Mouse (Mus musculus) forebrain, embryonic 11.5 days (tissue): Measurements from ENCODE around the gene Hist1h3e. TPM values are rescaled to one million over a fixed set of nuclear protein-coding genes. Genes with fewer than 3 reads are reported as not detected.
"Not testable (repeated sequence)": the region's sequence is repeated elsewhere in the genome, so short reads cannot be mapped to it uniquely, and the experiment has no call there.

ENCODE experiments used
- ATAC-seq: fragments of 200-750 bp; cut with Nextera tagmentation; replicated peaks from 2 replicates; pipeline ENCODE4 v1.8.0; 2017; ENCODE audit warnings: moderate TSS enrichment; ENCODE audit not compliant: low FRiP score
- DNase-seq: peaks from one replicate; pipeline ENCODE4 v3.0.0-alpha.2; 2017; ENCODE audit warnings: low spot score
- H3K27ac ChIP-seq: fragments of 300-500 bp; sonication (generic); 2 replicates; pipeline ENCODE4 v1.5.1; 2014; ENCODE audit warnings: low read depth, low read length
- H3K27me3 ChIP-seq: fragments of 300-500 bp; sonication (generic); 2 replicates; pipeline ENCODE4 v1.6.1; 2014; ENCODE audit warnings: mild to moderate bottlenecking, low read length, mixed read lengths; ENCODE audit not compliant: control insufficient read depth, insufficient read depth
- H3K36me3 ChIP-seq: fragments of 300-500 bp; sonication (generic); 2 replicates; pipeline ENCODE4 v1.6.1; 2014; ENCODE audit warnings: mild to moderate bottlenecking, low read length, moderate library complexity, mixed read lengths; ENCODE audit not compliant: control insufficient read depth, insufficient read depth
- H3K4me1 ChIP-seq: fragments of 300-500 bp; sonication (generic); replicated peaks from 2 replicates; pipeline ENCODE4 v1.6.1; 2014; ENCODE audit warnings: low read length, mixed read lengths; ENCODE audit not compliant: control insufficient read depth, insufficient read depth
- H3K4me2 ChIP-seq: fragments of 300-500 bp; sonication (generic); 2 replicates; pipeline ENCODE4 v1.6.1; 2014; ENCODE audit warnings: low read depth, mild to moderate bottlenecking, low read length, moderate library complexity, mixed read lengths; ENCODE audit not compliant: severe bottlenecking
- H3K4me3 ChIP-seq: fragments of 300-500 bp; sonication (generic); 2 replicates; pipeline ENCODE4 v1.5.1; 2014; ENCODE audit warnings: low read depth, low read length
- H3K9ac ChIP-seq: fragments of 300-500 bp; sonication (generic); 2 replicates; pipeline ENCODE4 v1.6.1; 2014; ENCODE audit warnings: low read length
- H3K9me3 ChIP-seq: fragments of 300-500 bp; sonication (generic); 2 replicates; pipeline ENCODE4 v1.6.1; 2016; ENCODE audit warnings: low read length, mixed read lengths; ENCODE audit not compliant: control insufficient read depth
- WGBS: fragments of 180-500 bp; shearing (Covaris S2); extraction: QIAGEN DNeasy Blood & Tissue Kit; methylation state at CpG from one replicate; pipeline ENCODE4 v1.1.7; 2014; 5-methylcytosine and 5-hydroxymethylcytosine counted together
- polyA plus RNA-seq: library from polyadenylated mRNA; unstranded; fragments of >200 nt; fragmentation: Nextera tagmentation; extraction: Ambion mirVana; gene quantifications from 2 replicates; pipeline ENCODE4 v1.2.1, GENCODE M21; 2014

Gene Hist1h3e
- polyA plus RNA-seq, 1 experiment from 2014 or later: 10.4 TPM

- no peak for DNase-seq
- WGBS: 47% methylated on average over 2 of the region's 2 CpGs
- H3K9ac ChIP-seq: peak overlapping the region; percentile 72
Measured at GRCm38 (mm10) chr13:23572218-23573033, 10.3 kb upstream of the Hist1h3e start.

GRCm38 (mm10) chr13:23571504-23572217, 9.5 kb upstream of the Hist1h3e start:
- H3K4me1 ChIP-seq, H3K9me3 ChIP-seq, DNase-seq, ATAC-seq, H3K27me3 ChIP-seq, H3K36me3 ChIP-seq: not testable (repeated sequence)
- peak overlapping the region; percentile 45 for H3K4me3 ChIP-seq
- WGBS: under 1% methylated on average over 9 of the region's 34 CpGs
- peak overlapping the region; percentile 96 for H3K27ac ChIP-seq
- peak overlapping the region; percentile 66 for H3K4me2 ChIP-seq
- peak overlapping the region; percentile 72 for H3K9ac ChIP-seq

More at GRCm38 (mm10) chr13:23572218-23573033, 10.3 kb upstream of the Hist1h3e start:
- Histone ChIP-seq H3K9me3 (no peaks in the 10 kb centered on the region), H3K36me3 (no peaks in the 10 kb centered on the region), H3K27ac (peak overlapping the region; percentile 96), H3K27me3 (no peaks in the 10 kb centered on the region), H3K4me1 (peaks cover 7% of the 10 kb centered on the region; the same call in 1 of the 2 replicates), H3K4me2 (peak overlapping the region; percentile 66), H3K4me3 (peak overlapping the region; percentile 45)
- ATAC-seq: no peak

- no peaks in the 10 kb centered on the region for H3K27me3 ChIP-seq
- WGBS: 0% methylated on average over 18 of the region's 18 CpGs
- H3K9me3 ChIP-seq: no peaks in the 10 kb centered on the region
- H3K4me3 ChIP-seq: peak within 1 kb of the TSS; percentile 45
- DNase-seq: peak; percentile 83
- no peaks in the 10 kb centered on the region for H3K36me3 ChIP-seq
- peak; percentile 89 for ATAC-seq
- H3K9ac ChIP-seq: peak within 1 kb of the TSS; percentile 72
- H3K4me1 ChIP-seq: peaks cover 7% of the 10 kb centered on the region; the same call in 1 of the 2 replicates
- peak within 1 kb of the TSS; percentile 96 for H3K27ac ChIP-seq
- H3K4me2 ChIP-seq: peak within 1 kb of the TSS; percentile 66
Measured at GRCm38 (mm10) chr13:23571022-23571503, 8.9 kb upstream of the Hist1h3e start, which contains the start of the genes Hist1h2ae and Hist1h2bg. Gene Hist1h2ae, minus strand, starts transcription at chr13:23571220. Gene Hist1h2bg, plus strand, starts transcription at chr13:23571396.

- not testable (repeated sequence) for H3K9me3 ChIP-seq, H3K4me1 ChIP-seq, H3K27me3 ChIP-seq, DNase-seq, H3K36me3 ChIP-seq, ATAC-seq
- Histone ChIP-seq H3K9ac (peak overlapping the region; percentile 57), H3K4me2 (peak overlapping the region; percentile 49), H3K4me3 (peak overlapping the region; percentile 45), H3K27ac (peak overlapping the region; percentile 96)
- WGBS: under 1% methylated on average over 20 of the region's 41 CpGs
Measured at GRCm38 (mm10) chr13:23570261-23571021, 8.3 kb upstream of the Hist1h3e start.

DNA sequence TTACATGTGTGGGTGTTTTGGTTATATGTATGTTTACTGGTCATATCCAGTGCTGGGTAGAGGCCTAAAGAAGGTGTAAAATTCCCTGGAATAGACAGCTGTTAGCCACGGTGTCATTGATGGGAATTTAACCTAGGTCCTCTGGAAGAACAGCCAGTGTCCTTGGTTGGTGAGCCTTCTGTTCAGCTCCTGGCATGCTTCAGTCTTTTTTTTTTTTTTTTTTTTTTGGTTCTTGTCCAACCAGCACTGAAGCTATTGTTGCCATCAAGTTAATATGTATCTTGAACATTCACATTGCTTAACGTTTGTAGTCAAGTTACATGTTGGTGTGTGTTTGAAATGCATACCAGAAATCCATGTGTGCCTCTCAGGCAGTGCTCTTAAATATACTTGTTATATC, 2.3 kb upstream of the Hist1h3e start:
- Histone ChIP-seq H3K27ac (peak overlapping the region; percentile 96; the same call in 1 of the 2 replicates), H3K27me3 (no peaks in the 10 kb centered on the region), H3K9ac (no peak overlapping the region), H3K4me3 (no peak overlapping the region), H3K36me3 (no peaks in the 10 kb centered on the region), H3K4me2 (no peak overlapping the region), H3K9me3 (no peaks in the 10 kb centered on the region), H3K4me1 (no peaks in the 10 kb centered on the region)
- ATAC-seq (no peak), DNase-seq (no peak)
- 84% methylated on average over 2 of the region's 2 CpGs for WGBS

DNA sequence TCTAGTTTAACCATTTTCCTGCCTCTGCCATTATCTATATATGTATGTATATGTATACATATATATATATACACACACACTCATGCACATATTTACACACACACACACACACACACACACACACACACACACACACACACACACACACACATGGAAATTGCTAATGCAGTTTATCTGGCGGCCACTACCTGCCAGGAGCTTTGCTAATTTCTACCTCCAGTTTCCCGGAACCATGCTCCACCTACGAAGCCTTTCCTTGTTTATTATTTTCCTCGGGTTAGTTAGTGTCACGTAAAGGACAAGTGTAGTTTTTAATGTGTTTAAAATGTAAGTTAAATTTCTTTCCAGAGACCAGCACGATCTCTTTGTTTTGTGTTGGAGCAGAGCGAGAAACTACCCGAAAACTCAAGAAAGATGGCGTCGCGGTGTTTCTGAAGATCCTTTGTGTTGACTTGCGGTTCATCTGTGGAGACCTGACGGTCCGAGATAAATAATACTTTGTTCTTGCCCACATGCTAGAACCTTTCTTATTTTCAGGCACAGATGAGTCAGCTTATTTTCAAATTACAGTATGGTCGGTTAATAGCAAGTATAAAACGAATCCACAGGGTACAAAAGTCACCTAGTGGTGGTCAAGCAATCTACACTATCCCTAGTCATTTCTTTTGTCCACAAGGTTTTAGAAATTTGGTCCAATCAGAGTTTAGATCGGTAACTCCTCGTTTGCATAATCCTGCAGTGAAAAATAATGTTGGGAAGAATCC, 712 bp upstream of the Hist1h3e start:
- DNase-seq (no peak), ATAC-seq (peak; percentile 56)
- Histone ChIP-seq H3K9ac (peak overlapping the region; percentile 70), H3K36me3 (no peaks in the 10 kb centered on the region), H3K4me3 (peak overlapping the region; percentile 19), H3K9me3 (no peaks in the 10 kb centered on the region), H3K4me2 (peak overlapping the region; percentile 62), H3K27me3 (no peaks in the 10 kb centered on the region), H3K27ac (peak overlapping the region; percentile 96), H3K4me1 (no peaks in the 10 kb centered on the region)
- WGBS: 5% methylated on average over 18 of the region's 18 CpGs

GRCm38 (mm10) chr13:23561531-23561882, 662 bp downstream of the Hist1h3e start:
- Histone ChIP-seq H3K9ac (peak overlapping the region; percentile 43; the same call in 1 of the 2 replicates), H3K27ac (peak overlapping the region; percentile 96), H3K4me3 (peak overlapping the region; percentile 19), H3K4me2 (peak overlapping the region; percentile 36)
- not testable (repeated sequence) for H3K36me3 ChIP-seq, H3K9me3 ChIP-seq, ATAC-seq, DNase-seq, H3K27me3 ChIP-seq, H3K4me1 ChIP-seq
- WGBS: 0% methylated on average over 2 of the region's 5 CpGs
